Mouse (Mus musculus): ENCODE measurements at regions not wholly inside any gene's neighbourhood (a gene's known extent, or its start where the extent isn't known, plus 50 kb on each side); places are given as distances from the start of the nearest gene placed in this dataset.

DNA sequence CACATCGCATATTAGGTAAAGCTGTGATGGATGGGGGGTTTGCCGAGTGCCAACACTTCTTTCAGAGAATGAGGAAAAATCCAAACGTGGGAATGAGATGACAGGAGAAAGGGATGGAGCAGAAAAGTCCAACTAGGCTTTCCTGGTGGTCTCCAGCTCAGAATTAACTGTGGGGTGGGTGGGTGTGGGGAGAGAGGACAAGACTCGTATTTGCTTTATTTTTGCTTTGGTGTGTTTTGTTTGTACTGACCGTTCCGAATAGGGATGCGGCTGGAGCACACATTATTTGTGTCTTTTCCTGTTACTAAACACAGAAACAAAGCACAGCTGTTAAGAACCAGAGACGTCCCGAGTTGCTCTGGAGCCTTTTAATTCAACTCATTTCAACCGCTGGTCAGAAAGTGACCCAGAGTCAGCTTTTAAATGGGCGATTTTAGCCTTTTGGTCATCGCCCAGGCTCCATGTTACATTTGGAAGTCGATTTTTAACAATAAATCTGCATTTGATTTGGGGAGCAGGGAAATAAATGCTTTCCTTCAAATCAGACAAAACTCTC lies 136.7 kb downstream of the Gm10295 start:
- DNase-seq (ENCODE audit: low spot score) = no peak

DNA sequence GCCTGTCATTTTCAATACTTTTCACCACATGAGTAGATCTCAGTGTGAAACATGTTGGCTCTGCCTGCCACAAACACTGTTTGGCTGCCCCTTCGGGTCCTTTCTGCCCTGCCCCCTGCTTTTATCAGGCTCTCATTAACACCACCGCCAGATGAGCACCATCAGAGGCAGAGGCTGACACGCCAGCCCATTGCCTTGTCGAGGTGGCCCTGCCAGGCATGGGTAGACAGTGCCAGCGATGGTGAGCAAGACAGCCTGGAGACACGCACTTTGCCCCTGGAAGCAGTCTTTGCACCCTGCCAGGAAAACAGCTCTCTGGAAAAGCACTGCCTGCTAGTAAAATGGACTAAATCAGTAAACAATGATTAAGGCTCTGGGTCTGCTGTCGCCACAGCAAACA lies 158.2 kb downstream of the Gm10295 start:
- DNase-seq (ENCODE audit: low spot score) = no peak

DNA sequence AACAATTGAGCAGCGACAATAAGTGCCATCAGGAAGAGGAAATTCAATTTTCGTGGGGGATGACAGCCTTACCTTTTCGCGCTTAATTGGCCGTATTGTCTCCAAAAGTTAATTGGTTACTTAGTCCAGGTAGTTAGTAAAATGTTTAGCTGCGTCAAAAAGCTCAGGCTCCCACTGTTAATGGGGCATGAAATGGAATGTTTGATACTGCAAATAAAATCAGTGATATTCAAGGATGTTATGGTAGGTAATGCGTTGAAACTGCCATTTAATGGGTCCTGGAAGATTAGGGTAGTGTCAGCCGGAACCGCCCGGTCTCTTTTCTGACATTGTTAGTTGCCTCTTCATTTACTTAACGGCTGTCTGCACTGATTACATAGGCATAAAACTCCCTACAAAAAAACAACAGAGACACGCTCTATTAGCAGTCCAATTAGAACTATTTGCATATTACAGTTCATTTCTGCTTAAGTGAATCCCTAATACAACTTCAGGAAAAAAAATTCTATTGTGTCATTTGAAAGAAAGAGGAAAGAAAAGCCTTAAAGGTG lies 161.0 kb downstream of the Gm10295 start:
- no peak for DNase-seq (ENCODE audit: low spot score)

DNA sequence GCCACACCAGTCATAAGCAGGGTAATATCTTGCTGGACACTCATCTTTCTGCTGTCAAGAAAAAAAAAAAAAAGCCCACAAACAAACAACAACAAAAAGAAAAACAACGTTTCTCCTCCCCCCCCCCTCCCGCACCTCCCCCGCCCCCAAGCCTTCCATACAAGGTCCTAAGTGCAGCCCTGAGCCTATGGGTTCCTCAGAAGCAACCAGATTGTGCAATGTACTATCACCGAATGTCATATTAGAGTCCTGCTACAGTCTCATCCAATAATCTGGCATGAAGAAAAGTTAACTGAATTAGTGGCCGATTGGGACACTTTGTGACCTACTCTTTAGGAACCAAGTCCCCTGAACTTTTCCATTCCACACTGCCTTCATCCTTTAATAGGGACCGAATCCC lies 161.5 kb downstream of the Gm10295 start:
- DNase-seq (ENCODE audit: low spot score) = no peak

DNA sequence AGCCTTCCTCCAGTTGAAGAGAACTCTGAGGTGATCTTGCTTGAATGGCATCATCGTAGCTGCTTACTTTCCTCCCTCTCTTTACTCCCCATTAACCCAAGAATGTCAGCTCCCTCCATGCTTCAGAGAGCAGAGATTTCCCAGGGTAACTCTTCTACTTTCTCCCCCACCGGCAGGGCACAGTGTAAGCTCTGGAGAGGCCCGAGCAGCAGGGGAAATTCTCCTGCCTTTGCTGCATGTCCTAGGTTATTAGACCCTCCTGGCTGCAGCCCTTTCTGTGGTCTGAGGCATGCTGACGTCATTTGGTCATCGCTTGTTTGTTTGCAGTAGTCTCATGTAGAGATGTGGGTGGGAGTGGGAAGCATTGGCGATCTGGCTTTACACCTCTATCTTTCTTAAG lies 163.2 kb downstream of the Gm10295 start:
- no peak for DNase-seq (ENCODE audit: low spot score)

DNA sequence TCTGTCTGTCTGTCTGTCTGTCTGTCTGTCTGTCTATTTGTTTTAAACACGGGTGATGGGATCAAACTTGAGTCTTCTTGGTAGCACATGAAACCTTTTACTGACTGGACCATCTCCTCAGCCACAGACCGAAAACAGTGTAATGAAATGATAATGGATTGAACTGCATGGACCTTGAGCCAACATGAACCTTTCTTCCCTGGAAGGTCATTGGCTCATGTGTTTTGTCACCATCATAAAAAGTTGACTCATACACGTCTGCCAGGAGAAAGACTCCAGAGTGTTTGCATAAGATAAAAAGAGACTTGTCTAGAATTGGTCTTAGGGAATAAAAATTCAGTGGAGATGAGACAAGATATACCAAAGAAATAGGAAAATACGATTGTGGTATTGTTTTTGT lies 176.4 kb downstream of the Gm10295 start:
- DNase-seq (ENCODE audit: low spot score) = no peak

DNA sequence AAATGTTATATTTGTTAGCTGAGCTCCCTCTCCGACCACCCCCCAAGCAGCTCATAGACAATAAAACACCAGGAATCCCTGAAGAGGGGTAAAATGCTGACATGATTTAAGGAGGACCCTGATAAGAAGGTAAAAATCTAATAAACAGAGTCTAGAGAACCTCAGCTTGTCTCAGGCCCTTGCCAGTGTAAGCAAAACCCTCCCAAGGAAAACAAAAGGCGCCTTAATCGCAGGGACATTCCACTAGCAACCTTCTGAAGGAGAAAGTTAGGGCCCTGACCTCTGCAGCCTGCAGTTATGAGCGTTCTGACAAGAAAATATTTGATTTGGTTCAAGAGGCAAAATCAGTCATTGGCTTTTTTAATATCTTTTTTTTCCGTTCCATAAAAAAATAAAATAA lies 212.2 kb downstream of the Gm10295 start:
- no peak for DNase-seq (ENCODE audit: low spot score)

DNA sequence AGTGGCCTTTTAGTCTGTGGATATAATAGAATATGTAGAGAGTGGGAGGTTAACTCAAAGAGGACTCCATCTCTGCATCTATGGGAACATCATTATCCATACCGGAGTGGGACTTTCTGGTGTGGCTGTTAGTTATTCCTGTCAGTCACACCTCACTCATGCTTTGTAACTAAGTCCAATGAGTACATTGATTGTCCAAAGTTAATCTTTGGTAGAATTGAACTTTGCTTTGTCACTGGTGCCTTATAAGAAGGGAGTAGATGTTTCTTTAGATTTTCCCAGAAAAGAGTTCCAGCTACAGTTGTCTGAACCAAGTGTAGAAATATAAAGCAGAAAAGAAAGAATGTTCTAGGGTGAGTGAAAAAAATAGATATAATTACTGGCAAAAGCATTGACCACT lies 221.3 kb downstream of the Gm10295 start:
- DNase-seq (ENCODE audit: low spot score) = no peak

DNA sequence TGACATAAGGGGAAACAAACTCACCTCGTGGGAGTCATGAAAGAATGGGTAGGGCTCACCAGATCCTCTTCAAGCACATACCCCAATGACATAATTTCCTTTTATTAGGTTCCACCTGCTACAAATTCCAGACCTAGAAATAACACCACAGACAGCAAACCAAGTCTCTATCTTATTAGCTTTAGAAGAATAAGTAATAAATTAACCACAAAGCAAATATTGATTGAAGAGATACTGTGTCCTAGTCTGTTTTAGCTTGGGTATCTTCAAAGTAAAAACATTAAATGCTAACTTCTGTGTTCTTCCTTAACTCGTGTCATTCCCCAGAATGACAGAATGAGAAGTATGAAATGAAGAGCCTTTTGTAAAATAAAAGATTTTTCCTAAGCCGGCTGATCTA lies 222.4 kb downstream of the Gm10295 start:
- no peak for DNase-seq (ENCODE audit: low spot score)

DNA sequence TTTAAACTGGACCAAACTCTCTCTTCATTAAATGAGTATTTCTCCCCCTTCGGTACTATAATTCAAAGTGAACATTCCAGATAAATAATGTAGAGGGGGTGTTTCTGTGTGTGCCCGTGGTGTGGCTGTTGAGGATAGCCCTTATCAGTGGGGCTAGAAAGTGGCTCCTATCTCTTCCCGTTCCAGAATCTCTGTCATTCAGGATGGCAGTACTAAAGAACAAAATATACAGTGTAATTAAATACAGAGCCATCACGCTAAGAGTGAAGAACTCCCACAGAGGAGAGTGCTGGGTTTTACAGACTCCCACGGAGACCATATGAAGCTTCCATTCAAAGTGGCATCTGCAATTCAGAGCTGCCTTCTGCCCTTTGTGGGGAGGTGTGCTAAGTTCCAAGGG lies 229.8 kb downstream of the Gm10295 start:
- no peak for DNase-seq (ENCODE audit: low spot score)

DNA sequence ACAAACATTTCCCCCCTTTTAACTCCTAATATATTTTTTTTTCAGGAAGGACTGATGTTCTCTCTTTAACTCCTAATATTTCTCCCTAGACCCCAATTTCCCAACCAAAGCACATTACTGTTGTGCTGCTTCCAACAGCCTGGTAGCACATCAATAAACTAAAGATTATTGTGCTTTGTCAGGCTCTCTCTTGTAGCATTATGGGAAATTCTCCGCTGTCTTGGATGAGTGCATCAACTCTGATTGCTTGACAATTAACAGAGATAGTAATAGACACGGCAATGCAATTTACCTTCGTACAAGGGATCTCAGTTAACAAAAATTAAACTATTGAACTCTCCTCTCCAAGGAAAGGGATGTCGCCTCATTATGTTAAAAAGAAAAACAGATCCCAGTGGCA lies 230.3 kb downstream of the Gm10295 start:
- DNase-seq (ENCODE audit: low spot score) = no peak

DNA sequence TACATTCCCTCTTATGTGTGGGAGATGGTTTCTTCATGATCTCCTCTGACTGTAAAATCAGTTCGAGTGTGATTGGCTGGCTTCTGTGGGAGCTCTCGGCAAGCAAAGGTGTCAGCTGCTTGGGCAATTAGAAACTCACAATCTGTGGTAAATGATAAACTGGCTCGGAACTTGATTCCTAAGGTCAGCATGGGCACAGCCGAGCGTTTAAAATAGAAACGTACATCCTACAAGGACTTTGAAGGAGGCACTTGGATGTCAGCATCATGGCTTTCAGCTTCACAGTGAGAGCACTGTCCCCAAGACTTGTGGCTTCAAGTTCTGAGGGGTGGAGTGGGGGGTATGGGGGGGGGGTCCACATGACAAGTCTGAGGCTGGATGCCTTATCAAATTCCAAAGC lies 231.3 kb downstream of the Gm10295 start:
- no peak for DNase-seq (ENCODE audit: low spot score)

DNA sequence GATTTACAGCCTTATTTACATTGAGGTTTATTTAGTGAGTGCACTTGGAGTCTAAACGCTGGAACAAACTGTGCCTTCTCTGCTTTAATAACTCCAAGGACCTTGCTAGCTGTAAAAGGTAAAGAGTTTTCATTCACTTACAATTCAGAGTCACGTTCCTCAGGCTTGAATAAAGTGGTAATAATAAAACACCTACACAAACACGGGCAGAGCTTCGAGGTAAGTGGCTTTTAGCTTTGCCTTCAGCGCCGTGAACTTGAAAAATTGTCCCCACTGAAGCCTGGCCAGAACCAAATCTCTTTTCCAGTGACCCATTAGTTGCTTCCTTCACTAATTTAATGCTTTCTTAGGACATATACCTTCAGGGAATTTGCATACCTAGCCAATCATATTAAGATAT lies 244.2 kb downstream of the Gm10295 start:
- no peak for DNase-seq (ENCODE audit: low spot score)

DNA sequence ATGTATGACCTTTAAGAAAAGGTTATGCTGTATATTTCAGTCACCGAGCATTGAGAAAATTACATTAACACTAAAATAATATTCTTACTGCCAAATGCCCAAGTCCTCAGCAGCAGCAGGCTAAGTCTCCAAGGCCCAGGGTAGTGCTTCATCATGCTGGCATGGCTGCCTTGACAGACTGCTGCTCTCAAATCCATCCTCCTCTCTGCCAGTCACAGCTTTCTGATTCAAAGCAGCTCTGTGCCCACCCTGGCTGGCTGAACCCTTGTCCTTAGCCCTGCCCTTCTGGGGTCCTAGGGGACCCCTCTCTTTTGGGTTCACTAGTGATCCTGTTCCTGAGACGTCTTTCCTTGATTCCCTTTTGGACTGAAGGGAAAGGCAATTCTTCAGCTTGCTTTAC lies 251.0 kb downstream of the Gm10295 start:
- DNase-seq (ENCODE audit: low spot score) = no peak

DNA sequence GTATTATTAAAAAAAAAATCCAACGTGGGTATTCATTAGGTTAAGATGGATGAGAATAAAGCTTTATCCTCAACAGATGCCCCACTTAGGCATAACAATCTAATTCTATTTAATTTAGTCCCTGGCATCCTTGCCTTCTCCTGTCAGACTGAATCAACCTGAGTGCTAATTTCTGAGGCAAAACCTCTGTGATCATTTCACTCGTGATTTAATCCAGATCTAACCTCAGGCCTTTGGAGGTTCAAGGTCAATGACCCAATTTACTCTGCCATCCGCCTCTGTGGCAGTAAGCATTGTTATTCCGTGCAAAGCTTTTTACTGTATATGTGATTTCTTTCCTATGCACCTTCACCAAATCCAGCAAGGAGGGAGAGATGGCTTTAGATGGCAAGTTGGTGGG lies 253.0 kb downstream of the Gm10295 start:
- DNase-seq (ENCODE audit: low spot score) = no peak

DNA sequence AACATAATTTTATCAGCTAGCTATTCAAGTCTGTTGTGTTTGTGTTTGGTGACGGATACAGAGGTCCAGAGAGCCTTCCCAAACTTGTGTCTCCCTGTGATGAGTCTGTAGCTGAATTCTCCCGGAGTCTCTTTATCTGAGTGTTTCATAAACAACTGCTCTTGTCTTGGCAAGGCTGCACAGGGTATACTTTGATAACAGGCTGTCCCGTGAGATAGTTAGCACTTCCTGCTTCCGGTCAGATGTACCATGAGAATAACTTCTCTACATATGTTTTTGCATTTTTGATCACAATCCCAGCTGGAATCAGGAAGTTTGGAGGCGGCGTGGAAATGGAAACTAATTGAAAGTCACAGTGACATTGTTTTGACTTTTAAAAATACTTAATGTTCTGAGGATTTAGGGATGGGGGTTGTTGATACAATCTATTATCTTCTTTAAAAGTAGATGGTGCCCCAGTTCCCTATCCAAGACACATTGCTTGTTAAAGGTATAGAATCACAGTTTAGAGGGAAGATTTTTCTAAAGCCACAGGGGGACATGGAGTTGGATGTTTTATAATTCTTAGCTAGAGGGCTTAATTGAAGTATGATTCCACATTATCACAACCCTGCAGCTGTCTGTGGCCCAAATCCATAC lies 257.9 kb downstream of the Gm10295 start:
- DNase-seq (ENCODE audit: low spot score) = no peak

DNA sequence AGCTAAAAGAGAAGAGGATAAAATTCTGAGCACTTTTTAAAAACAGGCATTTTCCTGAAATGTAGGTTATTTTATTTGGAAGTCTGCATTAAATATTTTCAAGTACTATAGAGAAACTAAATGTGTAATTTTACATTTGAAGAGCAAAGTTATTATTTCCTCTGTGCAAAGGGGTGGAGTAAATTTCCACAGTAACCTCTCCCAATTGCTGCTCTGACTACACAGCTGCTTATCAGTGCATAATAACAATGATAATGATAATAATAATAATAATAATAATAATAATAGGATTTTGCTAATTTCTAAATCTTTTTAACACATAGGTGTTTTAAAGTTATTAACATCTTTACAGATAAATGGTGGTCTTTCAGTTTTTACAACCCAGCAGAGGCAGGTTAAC lies 258.5 kb downstream of the Gm10295 start:
- no peak for DNase-seq (ENCODE audit: low spot score)

DNA sequence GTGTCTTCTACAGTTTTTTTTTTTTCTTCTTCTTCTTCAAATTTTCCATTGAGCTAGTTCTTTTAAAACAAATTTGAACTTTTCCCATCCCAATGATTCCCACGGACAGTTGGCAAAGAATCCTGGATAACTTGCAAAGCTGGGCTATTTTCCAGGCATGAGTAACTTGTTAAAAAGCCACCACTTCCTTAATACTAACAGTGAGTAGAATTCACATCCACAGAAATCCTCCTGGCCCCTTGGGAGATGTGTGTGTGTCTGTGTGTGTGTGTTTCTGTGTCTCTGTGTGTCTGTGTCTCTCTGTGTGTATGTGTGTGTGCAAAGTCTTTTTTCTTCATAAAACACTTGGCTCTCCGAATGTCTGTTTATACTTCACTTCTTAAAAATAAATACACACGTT lies 259.0 kb downstream of the Gm10295 start:
- DNase-seq (ENCODE audit: low spot score) = no peak

DNA sequence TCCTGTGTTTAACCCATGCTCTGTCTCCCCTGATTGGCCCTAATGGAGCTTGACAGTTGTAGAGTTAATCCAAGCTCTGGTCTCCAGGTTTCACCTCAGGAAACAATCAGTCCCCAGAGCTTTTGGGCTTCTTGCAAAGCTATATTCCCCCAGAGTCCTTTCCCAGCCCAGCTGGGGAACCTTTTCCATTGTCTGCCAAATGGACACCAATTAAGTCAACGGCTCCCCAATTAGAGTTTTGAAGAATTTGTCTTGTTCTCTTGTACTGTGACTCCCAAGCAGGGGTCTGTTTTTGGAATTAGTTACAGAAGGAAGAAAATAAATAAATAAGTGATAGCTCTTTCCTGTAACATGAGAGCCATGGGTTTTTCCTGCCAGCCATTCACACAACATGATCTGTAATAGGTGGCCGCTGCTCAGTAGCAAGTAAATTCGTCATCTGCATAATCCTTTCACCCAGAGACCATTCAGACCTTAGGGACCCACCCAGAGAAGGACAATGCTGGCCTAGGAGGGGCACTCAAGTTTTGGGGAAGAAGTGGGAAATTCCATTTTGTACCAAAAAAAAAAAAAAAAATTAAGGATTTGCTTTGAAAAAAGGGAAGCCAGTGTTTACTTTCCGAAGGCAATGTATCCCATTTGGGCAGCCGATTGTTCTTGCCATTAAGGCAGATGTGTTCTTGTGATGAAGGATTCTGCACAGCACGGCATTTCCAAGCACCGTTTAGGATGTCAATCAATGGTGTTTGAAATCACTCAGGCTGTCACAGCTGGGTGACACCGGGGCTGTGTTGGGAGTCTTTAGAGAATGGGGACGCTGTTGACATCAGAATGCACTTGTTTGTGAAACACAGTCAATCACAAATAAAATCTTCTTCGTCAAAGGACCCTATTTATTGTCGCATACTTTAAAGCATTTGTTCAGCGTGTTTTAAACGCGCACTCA lies 286.6 kb downstream of the Gm10295 start:
- DNase-seq (ENCODE audit: low spot score) = no peak

DNA sequence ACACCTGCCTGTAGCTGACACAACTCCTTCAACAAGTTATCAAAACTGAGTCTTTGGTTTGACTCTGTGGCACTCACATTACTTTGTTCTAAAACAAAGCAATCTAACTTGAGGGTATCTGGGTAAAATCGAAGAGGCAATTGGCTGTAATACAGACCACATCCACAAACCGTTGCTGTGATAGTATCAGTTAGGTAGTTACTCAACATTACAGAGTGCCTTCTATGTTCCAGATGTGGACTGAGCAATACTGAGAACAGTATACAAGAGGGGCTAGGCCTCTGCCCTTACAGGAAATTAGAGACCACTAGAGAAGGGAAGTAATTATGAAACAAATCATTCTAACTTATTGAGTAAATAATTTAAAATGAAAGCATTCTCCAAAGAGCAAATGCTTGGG lies 300.5 kb downstream of the Gm10295 start:
- no peak for DNase-seq (ENCODE audit: low spot score)

DNA sequence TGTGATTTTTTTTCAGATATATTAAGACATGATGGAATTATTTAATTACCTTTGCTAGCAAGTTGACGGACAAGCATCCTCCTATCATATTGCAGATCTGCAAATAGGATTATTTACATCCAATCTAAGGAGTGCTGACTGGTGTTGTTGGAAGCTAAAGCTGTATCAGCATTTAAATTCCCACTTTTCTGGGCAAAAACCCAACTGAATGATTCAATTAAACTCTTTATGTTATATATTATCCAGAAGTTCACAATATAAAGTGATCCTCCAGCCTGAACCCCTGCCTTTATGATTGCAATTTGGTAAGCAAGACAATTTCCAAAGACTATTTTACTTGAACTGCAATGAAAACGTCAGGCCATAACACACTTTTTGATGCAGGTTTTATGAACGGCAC lies 304.1 kb downstream of the Gm10295 start:
- DNase-seq (ENCODE audit: low spot score) = no peak

DNA sequence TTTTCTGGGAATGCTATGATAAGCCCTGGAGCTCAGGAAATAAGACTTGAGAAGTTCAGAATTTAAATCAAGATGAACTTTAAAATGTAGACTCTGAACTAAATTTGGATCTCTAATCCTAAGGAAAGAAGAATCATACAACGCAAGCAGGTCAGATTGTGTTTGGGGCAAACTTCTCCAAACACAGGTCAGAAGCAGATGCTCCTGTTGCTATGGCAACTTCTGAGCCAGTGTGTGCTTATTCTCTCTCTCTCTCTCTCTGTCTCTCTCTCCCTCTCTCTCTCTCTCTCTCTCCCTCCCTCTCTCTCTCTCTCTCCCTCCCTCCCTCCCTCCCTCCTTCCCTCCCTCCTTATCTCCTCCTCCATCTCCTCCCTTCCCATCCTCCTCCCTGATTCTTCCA lies 304.7 kb downstream of the Gm10295 start:
- no peak for DNase-seq (ENCODE audit: low spot score)

DNA sequence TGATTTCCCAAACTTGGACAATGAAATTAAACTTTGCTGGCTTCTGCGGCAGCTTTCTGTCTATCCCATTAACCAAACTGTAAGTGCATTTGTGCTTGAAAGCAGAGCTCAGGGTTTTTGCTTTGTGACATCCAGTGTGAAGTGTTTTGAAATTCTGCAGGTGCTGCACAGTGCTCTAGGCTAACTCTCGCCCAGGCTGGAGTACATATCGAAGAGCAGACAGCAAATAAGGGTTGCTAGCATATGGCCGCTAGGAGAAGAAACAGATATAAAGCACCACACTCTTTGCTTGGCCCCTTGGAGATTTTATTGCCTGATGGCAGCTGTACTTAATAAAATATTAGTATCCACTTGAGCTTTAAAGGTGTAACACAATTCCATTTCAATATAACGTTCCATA lies 307.5 kb downstream of the Gm10295 start:
- DNase-seq (ENCODE audit: low spot score) = no peak
